Mouse (Mus musculus): Measurements from ENCODE around the gene Nhsl1. TPM values are rescaled to one million over a fixed set of nuclear protein-coding genes. Genes with fewer than 3 reads are reported as not detected.

Nhsl1 gene
- total and polyA plus RNA-seq, 3 experiments: not detected

DNA sequence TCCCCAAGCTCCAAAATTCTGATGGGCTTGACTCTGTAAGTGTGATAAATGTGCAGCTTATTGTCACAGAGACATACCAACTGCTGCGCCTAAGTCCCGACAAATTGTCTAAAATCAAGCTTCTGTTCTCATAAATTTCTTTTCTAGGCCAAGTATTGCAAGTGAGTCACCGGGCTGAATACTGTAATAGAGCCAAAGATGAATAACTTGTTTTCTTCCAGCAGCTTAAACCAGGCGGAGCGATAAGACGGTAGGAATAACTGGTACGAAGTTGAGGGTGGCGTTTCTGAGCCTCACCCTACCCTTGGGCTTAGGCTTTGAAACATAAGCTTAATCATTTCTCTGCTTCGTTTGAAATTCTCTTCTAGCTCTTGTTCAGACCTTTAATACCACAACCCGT, 162.1 kb downstream of the Nhsl1 start:
- no peaks in the 10 kb centered on the region for H3K9me3 ChIP-seq (replicated peaks; ENCODE audit: insufficient read depth, low read length)
- TF ChIP-seq ZC3H11A (IDR thresholded peaks at IDR 0.05; ENCODE audit: low read depth, low read length): no peak
- TF ChIP-seq ZKSCAN1 (IDR thresholded peaks at IDR 0.05; ENCODE audit: low read depth, low read length): no peak
- no peak for TF ChIP-seq MYC (IDR thresholded peaks at IDR 0.05; ENCODE audit: low read depth, low read length)
- no peak for TF ChIP-seq MXI1 (IDR thresholded peaks at IDR 0.05; ENCODE audit: low read depth, low read length)
- TF ChIP-seq UBTF (IDR thresholded peaks at IDR 0.05; ENCODE audit: borderline replicate concordance, insufficient read depth, low read depth, low read length): no peak
- TF ChIP-seq CHD1 (IDR thresholded peaks at IDR 0.05; ENCODE audit: low read depth, low read length): no peak
- no peak for TF ChIP-seq TAL1 (IDR thresholded peaks at IDR 0.05; ENCODE audit: low read length)

DNA sequence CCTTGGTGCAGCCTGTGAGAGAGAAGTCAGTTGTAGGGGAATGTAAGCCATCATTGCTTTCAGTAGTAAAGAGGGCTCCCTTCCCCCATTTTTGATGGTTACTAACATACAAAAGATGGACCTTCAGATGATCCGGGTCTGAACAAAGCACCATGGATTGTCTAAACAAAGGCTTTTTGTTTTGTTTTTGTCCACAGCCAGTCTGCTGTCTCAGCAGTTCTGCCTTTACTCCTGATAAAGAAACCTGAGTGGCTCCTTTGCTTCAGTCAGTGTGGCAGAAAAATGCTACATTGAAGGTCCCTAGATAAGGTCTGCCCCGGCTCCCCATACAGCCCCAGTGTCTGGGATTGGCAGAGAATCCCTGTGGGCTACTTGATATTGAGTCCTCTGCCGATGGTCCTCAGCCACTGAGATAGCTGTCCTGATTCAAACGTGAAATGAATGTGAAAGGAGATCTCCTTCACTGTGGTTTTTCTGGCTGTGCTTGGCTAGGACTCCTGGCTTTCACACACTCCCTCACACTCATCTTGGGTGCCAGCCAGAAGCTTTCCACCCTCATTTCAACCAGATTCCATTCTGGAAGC, 163.9 kb downstream of the Nhsl1 start:
- Histone ChIP-seq H3K36me3 (ENCODE audit: control insufficient read depth in 1 of 2, insufficient read depth in 2 of 2, low read length in 2 of 2) (no peaks in the 10 kb centered on the region), H3K4me3 (ENCODE audit: control insufficient read depth in 1 of 2, insufficient read depth in 1 of 2, low read depth in 2 of 2, low read length in 2 of 2) (no peak overlapping the region), H3K27ac (ENCODE audit: control insufficient read depth, low read depth, low read length) (no peak overlapping the region), H3K9me3 (replicated peaks; ENCODE audit: insufficient read depth, low read length) (no peaks in the 10 kb centered on the region), H3K27me3 (ENCODE audit: control insufficient read depth in 1 of 2, insufficient read depth in 2 of 2, low read length in 2 of 2) (no peaks in the 10 kb centered on the region), H3K4me1 (ENCODE audit: control insufficient read depth in 1 of 2, insufficient read depth in 2 of 2, low read length in 2 of 2) (no peaks in the 10 kb centered on the region), H3K9ac (ENCODE audit: control insufficient read depth, low read depth, low read length, poor library complexity, severe bottlenecking) (no peak overlapping the region), H3K79me2 (ENCODE audit: control insufficient read depth, insufficient read depth, low read length, poor library complexity) (no peaks in the 10 kb centered on the region)
- no peak for DNase-seq (ENCODE audit: low read depth, low spot score)
- no peak for TF ChIP-seq POLR2A (IDR thresholded peaks at IDR 0.05; ENCODE audit: control insufficient read depth in 1 of 2, insufficient read depth in 1 of 2, low read depth in 1 of 2, low read length in 2 of 2, poor library complexity in 1 of 2)
- no peak for TF ChIP-seq MAX (IDR thresholded peaks at IDR 0.05; ENCODE audit: low read length)
- no peak for TF ChIP-seq MYB (IDR thresholded peaks at IDR 0.05; ENCODE audit: low read depth, low read length)
- TF ChIP-seq NRF1 (IDR thresholded peaks at IDR 0.05; ENCODE audit: insufficient read depth, low read depth, low read length, poor library complexity, severe bottlenecking): no peak
- no peak for TF ChIP-seq SIN3A (IDR thresholded peaks at IDR 0.05; ENCODE audit: low read length)
- TF ChIP-seq MAZ (IDR thresholded peaks at IDR 0.05; ENCODE audit: low read depth, low read length): no peak
- no peak for TF ChIP-seq CHD1 (IDR thresholded peaks at IDR 0.05; ENCODE audit: low read depth, low read length)
- TF ChIP-seq USF2 (IDR thresholded peaks at IDR 0.05; ENCODE audit: borderline replicate concordance in 1 of 2, insufficient read depth in 1 of 2, low read depth in 1 of 2, low read length in 2 of 2): no peak
- no peak for TF ChIP-seq CHD2 (IDR thresholded peaks at IDR 0.05; ENCODE audit: low read length)
- no peak for TF ChIP-seq POLR2AphosphoS2 (IDR thresholded peaks at IDR 0.05; ENCODE audit: low read length)
- no peak for TF ChIP-seq ETS1 (IDR thresholded peaks at IDR 0.05; ENCODE audit: low read depth, low read length)
- TF ChIP-seq EP300 (IDR thresholded peaks at IDR 0.05; ENCODE audit: low read depth in 1 of 2, low read length in 2 of 2): no peak
- TF ChIP-seq TAL1 (IDR thresholded peaks at IDR 0.05; ENCODE audit: low read length): no peak
- TF ChIP-seq ZMIZ1 (IDR thresholded peaks at IDR 0.05; ENCODE audit: low read depth, low read length): no peak
- no peak for TF ChIP-seq HCFC1 (IDR thresholded peaks at IDR 0.05; ENCODE audit: low read depth, low read length)
- no peak for TF ChIP-seq SMC3 (IDR thresholded peaks at IDR 0.05; ENCODE audit: low read depth, low read length)
- TF ChIP-seq ZNF384 (IDR thresholded peaks at IDR 0.05; ENCODE audit: low read depth, low read length): no peak
- no peak for TF ChIP-seq ELF1 (IDR thresholded peaks at IDR 0.05; ENCODE audit: low read depth, low read length)

More for the DNA sequence above, 162.1 kb downstream of the Nhsl1 start:
- no peaks in the 10 kb centered on the region for H3K27me3 ChIP-seq (ENCODE audit: control insufficient read depth in 1 of 2, insufficient read depth in 2 of 2, low read length in 2 of 2)
- H3K79me2 ChIP-seq (ENCODE audit: control insufficient read depth, insufficient read depth, low read length, poor library complexity): no peaks in the 10 kb centered on the region
- H3K4me3 ChIP-seq (ENCODE audit: control insufficient read depth in 1 of 2, insufficient read depth in 1 of 2, low read depth in 2 of 2, low read length in 2 of 2): no peak overlapping the region
- no peak overlapping the region for H3K27ac ChIP-seq (ENCODE audit: control insufficient read depth, low read depth, low read length)
- H3K9ac ChIP-seq (ENCODE audit: control insufficient read depth, low read depth, low read length, poor library complexity, severe bottlenecking): no peak overlapping the region
- DNase-seq (ENCODE audit: low read depth, low spot score): no peak
- H3K4me1 ChIP-seq (ENCODE audit: control insufficient read depth in 1 of 2, insufficient read depth in 2 of 2, low read length in 2 of 2): no peaks in the 10 kb centered on the region
- H3K36me3 ChIP-seq (ENCODE audit: control insufficient read depth in 1 of 2, insufficient read depth in 2 of 2, low read length in 2 of 2): no peaks in the 10 kb centered on the region

Data from MEL (cell line).